In genomic region chr9:124439848-124440723, GRCm38 (mm10) we compare ENCODE assay signal across 8 mouse cellular contexts. TPM values are rescaled to one million over a fixed set of nuclear protein-coding genes. Genes with fewer than 3 reads are reported as not detected.
DNase-seq lines count a peak whose midpoint lies in the region; ATAC-seq lines count a peak whose summit lies in the region.

No protein-coding gene starts in this region.

- H3K4me2 ChIP-seq in forebrain, embryonic 14.5 days (ENCODE audit: low read length) = no peak overlapping the region
- no peak overlapping the region for H3K4me2 ChIP-seq in lung, embryonic 15.5 days

- 95% methylated on average over 29 of the region's 29 CpGs for WGBS in forebrain, embryonic 14.5 days
- 88% methylated on average over 29 of the region's 29 CpGs for WGBS in lung, embryonic 15.5 days

- peak; percentile 73 for ATAC-seq in forebrain, embryonic 14.5 days
- peak; percentile 35 to 65; a peak in 2 of 4 replicates for ATAC-seq in hematopoietic stem cell, adult 5-6 weeks (replicated peaks in 1 of 2; ENCODE audit: insufficient read depth in 1 of 2, low FRiP score in 2 of 2, low TSS enrichment in 1 of 2, low read depth in 1 of 2, poor library complexity in 2 of 2, severe bottlenecking in 2 of 2)
- peak; percentile 81 for ATAC-seq in lung, embryonic 15.5 days (ENCODE audit: borderline replicate concordance, extremely low read depth, low FRiP score, low TSS enrichment)

- no peak overlapping the region for H3K27ac ChIP-seq in forebrain, embryonic 14.5 days (ENCODE audit: low read depth, low read length)
- no peak overlapping the region for H3K27ac ChIP-seq in lung, embryonic 15.5 days

- DNase-seq in ES-CJ7 (ENCODE audit: low read depth, low spot score) (peak; percentile 84), adipocyte (ENCODE audit: low spot score) (no peak)
- DNase-seq in adrenal gland, postnatal 36 days = peak; percentile 3 to 24
- DNase-seq in forebrain, embryonic 14.5 days (ENCODE audit: low spot score) = peak; percentile 14
- DNase-seq in layer of hippocampus, postnatal 10 days (ENCODE audit: low spot score in 2 of 2) = peak; percentile 23 to 50
- DNase-seq in right cerebral cortex, adult 18-20 months = peak; percentile 13

- no peaks in the 10 kb centered on the region for H3K4me1 ChIP-seq in forebrain, embryonic 14.5 days (ENCODE audit: control insufficient read depth, insufficient read depth, low read length)
- no peaks in the 10 kb centered on the region for H3K4me1 ChIP-seq in lung, embryonic 15.5 days

- no peak overlapping the region for H3K9ac ChIP-seq in forebrain, embryonic 14.5 days (ENCODE audit: low read length)
- H3K9ac ChIP-seq in lung, embryonic 15.5 days = no peak overlapping the region

- H3K9me3 ChIP-seq in forebrain, embryonic 14.5 days (replicated peaks; ENCODE audit: control insufficient read depth, low read length) = peaks cover 20% of the 10 kb centered on the region
- H3K9me3 ChIP-seq in lung, embryonic 15.5 days = peaks cover 25% of the 10 kb centered on the region

- H3K4me3 ChIP-seq in forebrain, embryonic 14.5 days (ENCODE audit: low read depth, low read length) = no peak overlapping the region
- H3K4me3 ChIP-seq in lung, embryonic 15.5 days = 0 out of 2 replicates have a peak overlapping the region, but pooled peaks have one; percentile 3

- peaks cover 34% of the 10 kb centered on the region for H3K36me3 ChIP-seq in forebrain, embryonic 14.5 days (ENCODE audit: control insufficient read depth, insufficient read depth, low read length)
- H3K36me3 ChIP-seq in lung, embryonic 15.5 days = peaks cover 36% of the 10 kb centered on the region

- H3K27me3 ChIP-seq in forebrain, embryonic 14.5 days (replicated peaks; ENCODE audit: control insufficient read depth, insufficient read depth, low read length) = no peaks in the 10 kb centered on the region
- H3K27me3 ChIP-seq in lung, embryonic 15.5 days = no peaks in the 10 kb centered on the region

RNA-seq across cellular contexts. Expression of gene Ppp2r3d, which starts 36.6 kb away (rescaled TPM):
- 100 to 1,000 TPM in 1 of 2 experiments, 10 to 100 TPM in 1; 92.7 to 101 TPM for total RNA-seq in adrenal gland, postnatal 36 days (2021)
- 109 and 139 TPM in 2 replicates for polyA plus RNA-seq in forebrain, embryonic 14.5 days (2014; fragmentation: Nextera tagmentation; extraction: Ambion mirVana)
- 19.9 and 30.1 TPM in 2 replicates for total RNA-seq in hematopoietic stem cell, adult 5-6 weeks (2017)
- 100 to 1,000 TPM; 110 to 113 TPM for total RNA-seq in layer of hippocampus, postnatal 10 days (2021)
- polyA plus RNA-seq in lung, embryonic 15.5 days (2015; fragmentation: Nextera tagmentation; extraction: Ambion mirVana) = 132 and 135 TPM in 2 replicates

RNA-seq across cellular contexts. Expression of gene Gm21836, which starts 53.5 kb away (rescaled TPM):
- not detected for total RNA-seq in adrenal gland, postnatal 36 days (2021)
- polyA plus RNA-seq in forebrain, embryonic 14.5 days (2014; fragmentation: Nextera tagmentation; extraction: Ambion mirVana) = not detected in 2 replicates
- total RNA-seq in hematopoietic stem cell, adult 5-6 weeks (2017) = not detected in 2 replicates
- total RNA-seq in layer of hippocampus, postnatal 10 days (2021) = not detected
- polyA plus RNA-seq in lung, embryonic 15.5 days (2015; fragmentation: Nextera tagmentation; extraction: Ambion mirVana) = not detected in 2 replicates
